Mouse (Mus musculus): ENCODE results near the gene Xpnpep1. TPM values are rescaled to one million over a fixed set of nuclear protein-coding genes. Genes with fewer than 3 reads are reported as not detected.

The Xpnpep1 gene
- total RNA-seq, 2 experiments from 2014 or later = 97.3 to 97.5 TPM

- intact Hi-C loops (cut with DNase I) = loop anchor here (5.0 kb wide), 1 partner anchor 71 kb away; the partner anchor contains the start of gene Add3
- no peak for DNase-seq (ENCODE audit: low spot score in 2 of 2)
Measured at GRCm38 (mm10) chr19:53070870-53071269, 30.9 kb upstream of the Xpnpep1 start.

GRCm38 (mm10) chr19:53069451-53069850 is 29.4 kb upstream of the Xpnpep1 start:
- intact Hi-C loops (cut with DNase I) = no loop called here
- no peak for DNase-seq (ENCODE audit: low spot score in 2 of 2)

DNA sequence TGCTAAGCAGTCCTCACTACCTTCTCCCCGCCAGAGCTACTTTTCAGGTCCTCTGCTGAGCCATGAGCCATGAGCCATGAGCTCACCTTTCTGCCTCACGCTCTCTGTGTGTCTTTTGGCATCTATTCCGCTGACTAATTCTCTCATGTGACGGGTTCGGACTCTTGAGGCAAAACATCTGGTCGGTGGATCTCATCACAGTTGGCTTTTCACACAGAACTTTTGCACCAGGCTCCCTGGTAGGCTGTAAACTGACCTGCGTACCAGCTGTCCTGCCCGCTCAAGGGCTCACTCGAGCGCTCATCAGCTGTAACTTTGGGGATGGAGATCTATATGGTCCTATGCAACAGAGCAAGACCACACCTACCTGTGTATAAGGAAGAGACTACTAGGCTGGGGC is 26.9 kb upstream of the Xpnpep1 start:
- intact Hi-C loops (cut with DNase I) = no loop called here
- DNase-seq (ENCODE audit: low spot score in 2 of 2) = no peak

DNA sequence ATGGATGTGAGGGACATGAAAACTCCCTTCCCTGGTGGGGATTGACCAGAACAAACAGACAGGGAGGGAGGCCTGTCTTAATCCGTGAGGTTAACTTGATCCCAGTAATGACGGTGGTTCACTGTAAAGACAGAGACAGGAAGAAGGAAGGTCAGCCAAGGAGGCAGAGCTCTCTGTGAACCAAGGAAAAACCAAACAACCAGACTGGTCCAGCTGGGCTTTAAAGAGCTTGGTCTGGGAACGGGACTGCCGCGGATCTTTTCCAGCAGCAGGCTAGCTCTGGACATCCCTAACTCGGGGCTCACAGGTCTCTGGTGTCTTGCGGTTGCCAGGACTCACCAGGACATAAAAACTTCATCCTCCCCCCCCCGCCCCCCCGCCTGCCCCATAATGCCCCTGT is 26.5 kb upstream of the Xpnpep1 start:
- DNase-seq (ENCODE audit: low spot score in 2 of 2) = no peak

DNA sequence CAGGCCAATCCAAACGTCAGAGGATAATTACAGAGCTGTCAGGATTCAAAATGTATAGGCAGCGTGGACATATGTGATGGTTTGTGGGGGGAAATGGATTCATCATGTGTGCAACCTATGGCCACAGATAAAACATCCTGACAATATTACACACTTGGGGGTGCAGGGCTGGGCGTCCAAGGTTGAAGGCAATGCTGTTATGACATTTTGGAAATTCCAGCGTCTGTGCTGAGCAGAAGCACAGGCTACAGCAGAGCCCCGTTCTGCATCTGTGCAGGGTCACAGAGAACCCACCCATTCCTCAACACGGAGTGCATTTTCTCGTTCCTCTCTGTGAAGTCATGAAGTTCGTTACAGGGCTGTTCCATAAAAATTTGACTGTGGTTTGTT is 25.0 kb upstream of the Xpnpep1 start:
- intact Hi-C loops (cut with DNase I) = no loop called here
- DNase-seq (ENCODE audit: low spot score in 2 of 2) = no peak

More for the DNA sequence above, 26.5 kb upstream of the Xpnpep1 start:
- intact Hi-C loops (cut with DNase I) = no loop called here

DNA sequence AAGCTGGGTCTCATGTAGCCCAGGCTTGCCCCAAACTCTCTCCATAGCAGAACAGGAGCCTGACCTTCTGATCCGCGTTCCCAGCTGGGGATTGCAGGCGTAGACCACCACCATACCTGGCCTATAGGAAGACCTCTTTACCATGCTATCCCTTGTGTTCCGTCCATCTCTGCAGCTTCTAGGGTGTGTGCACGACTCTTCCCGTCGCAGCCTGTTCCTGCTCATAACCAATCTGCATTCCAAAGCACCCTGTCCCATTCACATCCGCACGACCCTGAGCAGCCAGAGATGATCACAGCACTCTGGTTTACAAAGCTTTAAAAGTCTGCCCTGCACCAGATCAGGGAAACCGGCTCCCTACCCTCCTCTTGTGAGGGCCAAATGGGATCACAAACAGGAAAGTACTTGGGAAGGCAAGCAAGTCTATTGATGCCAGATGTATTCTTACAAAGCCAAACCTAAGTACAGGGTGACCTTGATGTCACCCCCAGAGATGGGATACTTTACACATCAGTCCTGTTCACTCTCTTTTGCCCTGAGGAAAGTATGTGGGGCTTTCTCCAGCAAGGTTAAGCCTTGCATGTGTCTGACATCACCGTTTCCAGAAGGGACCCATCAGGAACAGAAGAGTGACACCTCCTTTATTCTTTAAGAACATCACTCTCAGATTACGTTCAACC is 24.4 kb upstream of the Xpnpep1 start:
- intact Hi-C loops (cut with DNase I) = no loop called here
- no peak for DNase-seq (ENCODE audit: low spot score in 2 of 2)

- DNase-seq (ENCODE audit: low spot score in 2 of 2) = no peak
- intact Hi-C loops (cut with DNase I) = no loop called here
Measured at GRCm38 (mm10) chr19:53062046-53062445, 22.0 kb upstream of the Xpnpep1 start.

DNA sequence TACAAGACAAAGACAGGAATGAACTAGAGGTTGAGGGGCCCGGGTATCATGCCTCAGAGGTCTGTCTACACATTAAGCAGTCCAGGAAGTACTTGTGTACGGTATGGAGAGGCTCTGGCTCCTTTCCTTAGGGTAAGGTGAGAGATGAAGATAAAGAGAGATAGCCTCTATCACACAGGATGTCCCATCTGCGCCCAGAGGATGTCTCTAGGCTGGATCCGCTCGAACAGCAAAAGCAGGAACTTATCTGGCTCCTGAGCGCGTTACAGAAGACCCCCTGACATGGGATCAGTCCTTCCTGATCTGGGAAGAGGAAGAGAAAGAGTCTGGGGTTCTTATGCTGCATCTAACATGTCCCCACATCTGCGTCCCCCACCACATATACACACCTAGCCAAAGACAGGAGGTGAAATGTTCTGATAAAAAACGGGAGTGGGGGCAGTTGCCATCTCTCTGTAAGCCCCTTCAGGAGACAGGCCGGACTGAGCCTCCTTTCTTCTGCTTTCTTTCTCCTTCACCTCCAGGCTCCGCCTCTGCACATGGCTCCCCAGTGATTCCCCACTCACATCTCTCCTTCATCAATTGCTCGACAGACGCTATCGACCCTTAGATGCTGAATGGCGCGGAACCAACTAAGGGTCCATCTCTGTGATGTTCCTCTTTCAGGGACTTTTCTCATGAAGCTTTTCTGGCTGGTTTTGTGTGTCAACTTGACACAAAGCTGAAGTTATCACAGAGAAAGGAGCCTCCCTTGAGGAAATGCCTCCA is 19.5 kb upstream of the Xpnpep1 start:
- no peak for DNase-seq (ENCODE audit: low spot score in 2 of 2)
- intact Hi-C loops (cut with DNase I) = no loop called here

DNA sequence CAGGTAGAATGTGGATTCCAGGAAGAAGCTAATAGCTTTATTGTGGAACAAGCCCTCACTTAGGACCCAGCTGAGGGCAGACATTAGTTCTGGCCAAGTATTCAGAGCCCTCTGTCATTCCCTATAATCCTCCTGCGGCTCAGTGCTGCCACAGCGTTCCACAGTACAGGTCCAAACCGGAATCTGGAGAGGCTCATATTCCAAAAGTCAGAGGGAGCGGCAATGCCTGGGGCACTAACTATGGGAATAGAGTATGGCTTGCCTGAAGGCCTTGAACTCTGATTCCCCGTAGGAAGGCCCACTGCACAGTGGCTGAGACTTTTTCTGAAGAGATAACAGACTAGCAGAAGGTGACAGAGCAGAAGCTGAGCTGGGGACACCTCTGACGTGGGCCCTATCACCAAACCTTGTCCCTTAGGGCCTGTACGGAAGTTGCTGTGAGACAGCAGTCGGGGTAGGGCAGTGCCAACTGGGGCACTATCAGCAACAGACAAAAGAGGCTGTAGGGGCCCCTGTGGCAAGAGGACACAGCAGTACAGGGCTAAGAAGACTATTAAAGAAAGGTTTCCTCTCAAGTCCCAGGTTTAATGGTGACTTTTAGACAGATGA is 18.8 kb upstream of the Xpnpep1 start:
- no peak for DNase-seq (ENCODE audit: low spot score in 2 of 2)
- intact Hi-C loops (cut with DNase I) = no loop called here

GRCm38 (mm10) chr19:53057980-53058725 is 18.1 kb upstream of the Xpnpep1 start:
- intact Hi-C loops (cut with DNase I) = no loop called here
- no peak for DNase-seq (ENCODE audit: low spot score in 2 of 2)

GRCm38 (mm10) chr19:53053355-53053754 is 13.3 kb upstream of the Xpnpep1 start:
- intact Hi-C loops (cut with DNase I) = no loop called here
- DNase-seq (ENCODE audit: low spot score in 2 of 2) = no peak

DNA sequence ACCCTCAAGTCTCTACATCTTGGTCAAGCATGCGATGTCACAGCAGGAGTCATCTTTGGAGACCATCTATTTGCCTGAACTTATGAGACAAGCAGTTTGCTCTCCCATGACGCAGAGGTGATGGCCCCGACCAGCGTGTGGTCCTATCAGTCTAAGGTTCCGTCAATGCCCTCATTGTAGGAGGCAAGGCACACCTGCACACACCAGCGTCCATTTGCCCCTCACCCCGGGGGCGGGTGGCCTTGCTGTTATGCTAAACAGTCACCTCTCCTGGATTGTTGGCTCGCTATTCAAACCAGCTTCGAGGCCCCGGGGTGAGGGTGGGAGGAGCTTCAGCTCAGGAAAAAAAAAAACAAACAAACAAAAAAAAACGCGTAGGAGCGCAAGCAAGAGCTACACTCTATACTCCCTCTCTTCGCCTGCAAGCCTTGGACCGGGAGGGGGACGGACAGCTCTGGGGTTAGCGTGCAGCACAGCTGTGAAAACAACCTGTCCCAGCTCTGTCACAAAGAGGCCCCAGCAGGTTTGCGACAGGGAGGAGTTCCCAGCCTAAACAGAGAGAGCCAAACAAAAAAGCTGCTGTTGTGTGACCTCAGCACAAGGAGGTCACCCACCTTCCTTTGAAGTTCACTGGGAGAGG is 12.1 kb upstream of the Xpnpep1 start:
- no peak for DNase-seq (ENCODE audit: low spot score in 2 of 2)
- intact Hi-C loops (cut with DNase I) = no loop called here

- DNase-seq (ENCODE audit: low spot score in 2 of 2) = no peak
- intact Hi-C loops (cut with DNase I) = no loop called here
Measured at GRCm38 (mm10) chr19:53051288-53051985, 11.4 kb upstream of the Xpnpep1 start.

DNA sequence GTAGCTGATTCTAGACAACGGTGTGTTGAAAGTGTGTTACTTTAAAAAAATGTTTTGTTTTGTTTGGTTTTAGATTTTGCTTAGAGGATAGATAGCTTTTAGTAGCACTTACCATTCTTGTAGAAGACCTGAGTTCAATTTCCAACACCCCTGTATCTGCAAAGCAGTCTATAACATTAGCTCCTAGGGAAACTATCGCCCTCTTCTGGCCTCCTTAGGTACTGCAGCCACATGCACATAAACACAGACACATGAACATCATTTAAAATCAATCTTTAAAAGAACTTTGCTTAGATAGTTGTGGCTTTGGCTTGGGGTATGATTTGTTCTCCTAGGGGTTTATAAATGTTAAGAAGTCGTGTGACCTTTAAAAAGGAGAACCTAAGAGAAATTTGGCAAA is 10.1 kb upstream of the Xpnpep1 start:
- no peak for DNase-seq (ENCODE audit: low spot score in 2 of 2)
- intact Hi-C loops (cut with DNase I) = no loop called here

- DNase-seq (ENCODE audit: low spot score in 2 of 2) = no peak
Measured at GRCm38 (mm10) chr19:53047208-53047607, 7.2 kb upstream of the Xpnpep1 start.

DNA sequence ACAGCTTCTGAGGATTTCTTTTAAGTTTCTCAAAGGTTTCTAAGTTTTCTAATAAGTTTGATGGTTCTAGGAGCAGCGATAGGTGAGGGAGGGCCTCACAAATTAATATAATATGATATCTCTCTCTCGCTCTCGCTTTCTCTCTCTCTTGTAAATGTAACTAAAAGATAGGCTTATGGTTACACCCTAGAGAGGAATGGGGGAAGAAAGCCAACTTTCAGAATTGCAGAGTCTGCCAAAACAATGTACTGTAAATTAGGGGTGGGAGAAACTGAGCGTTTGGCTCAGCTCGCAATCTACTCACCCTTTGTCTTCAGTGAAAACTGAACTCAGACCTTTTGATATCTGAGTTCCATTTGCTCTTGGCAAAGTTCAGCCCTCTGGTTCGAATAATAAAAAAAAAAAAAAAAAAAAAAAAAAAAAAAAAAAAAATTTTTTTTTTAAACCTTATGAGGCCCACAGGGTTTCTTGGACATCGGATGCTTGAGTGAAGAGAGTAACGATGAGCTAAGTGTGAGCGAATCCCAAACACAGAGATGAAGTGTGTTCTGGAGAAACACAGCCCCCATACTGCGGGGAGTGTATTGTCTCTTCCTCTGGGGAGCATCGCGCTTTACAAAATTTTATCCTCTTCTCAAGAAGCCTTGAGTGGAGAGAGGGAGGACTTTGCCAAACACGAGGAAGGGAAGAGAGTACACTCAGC is 3.6 kb upstream of the Xpnpep1 start:
- intact Hi-C loops (cut with DNase I) = no loop called here
- DNase-seq (ENCODE audit: low spot score in 2 of 2) = no peak

More at GRCm38 (mm10) chr19:53047208-53047607, 7.2 kb upstream of the Xpnpep1 start:
- intact Hi-C loops (cut with DNase I) = no loop called here

- intact Hi-C loops (cut with DNase I) = no loop called here
- no peak for DNase-seq (ENCODE audit: low spot score in 2 of 2)
Measured at GRCm38 (mm10) chr19:53041570-53041969, 1.6 kb upstream of the Xpnpep1 start.

- no peak for DNase-seq (ENCODE audit: low spot score in 2 of 2)
- intact Hi-C loops (cut with DNase I) = no loop called here
Measured at GRCm38 (mm10) chr19:53041133-53041510, 1.1 kb upstream of the Xpnpep1 start.

Data from left cerebral cortex, postnatal 14 days (tissue).